Mouse (Mus musculus) myocyte (in vitro differentiated cells): ENCODE measurements at regions not wholly inside any gene's neighbourhood (a gene's known extent, or its start where the extent isn't known, plus 50 kb on each side); places are given as distances from the start of the nearest gene placed in this dataset.

Source experiments
- E2F4 ChIP-seq: IDR thresholded peaks from one replicate; pipeline ENCODE4 v1.6.1; 2011; ENCODE audit warnings: mild to moderate bottlenecking, control low read depth, moderate library complexity; ENCODE audit not compliant: insufficient read depth
- MAX ChIP-seq: IDR thresholded peaks from one replicate; pipeline ENCODE4 v1.6.1; 2011; ENCODE audit warnings: low read depth, mild to moderate bottlenecking, control low read depth
- MYOD1 ChIP-seq, 3 experiments: IDR thresholded peaks; one replicate each; pipeline ENCODE4 v1.6.1; 2011; ENCODE audit warnings: control low read depth in 2 of 3, low read depth in 2 of 3, mild to moderate bottlenecking in 2 of 3, moderate library complexity in 1 of 3; ENCODE audit not compliant: insufficient read length in 2 of 3, control insufficient read depth in 1 of 3
- POLR2A ChIP-seq: IDR thresholded peaks from one replicate; pipeline ENCODE4 v1.6.1; 2011; ENCODE audit warnings: low read depth, mild to moderate bottlenecking, control low read depth, moderate library complexity; ENCODE audit not compliant: insufficient read length
- POLR2AphosphoS2 ChIP-seq: IDR thresholded peaks from one replicate; pipeline ENCODE4 v1.6.1; 2011; ENCODE audit warnings: low read depth, control low read depth; ENCODE audit not compliant: insufficient read length
- REST ChIP-seq: IDR thresholded peaks from one replicate; pipeline ENCODE4 v1.6.1; 2011; ENCODE audit warnings: mild to moderate bottlenecking, control low read depth, moderate library complexity; ENCODE audit not compliant: insufficient read depth, insufficient read length
- SRF ChIP-seq: IDR thresholded peaks from one replicate; pipeline ENCODE4 v1.6.1; 2011; ENCODE audit warnings: low read depth; ENCODE audit not compliant: control insufficient read depth, insufficient read length
- TCF12 ChIP-seq: IDR thresholded peaks from one replicate; pipeline ENCODE4 v1.6.1; 2011; ENCODE audit warnings: mild to moderate bottlenecking, control low read depth; ENCODE audit not compliant: poor library complexity, insufficient read depth, severe bottlenecking
- USF1 ChIP-seq: IDR thresholded peaks from one replicate; pipeline ENCODE4 v1.6.1; 2011; ENCODE audit warnings: low read depth, mild to moderate bottlenecking, control low read depth, moderate library complexity

GRCm38 (mm10) chr10:104668286-104668685 lies 474.4 kb downstream of the Gm4340 start:
- TF ChIP-seq POLR2A (no peak), TCF12 (no peak), REST (no peak), SRF (no peak), MAX (no peak), E2F4 (no peak), MYOD1 (IDR thresholded peaks at IDR 0.05; ENCODE audit: control insufficient read depth in 1 of 3, insufficient read length in 2 of 3, low read depth in 2 of 3) (no peak), USF1 (no peak), POLR2AphosphoS2 (no peak)
